Mouse (Mus musculus): Measurements from ENCODE around the gene Senp1. TPM values are rescaled to one million over a fixed set of nuclear protein-coding genes. Genes with fewer than 3 reads are reported as not detected.

The Senp1 gene
- polyA plus RNA-seq, 1 experiment = 14.7 TPM

- DNase-seq = no peak
- 31% methylated on average over 4 of the region's 4 CpGs for WGBS
- Histone ChIP-seq H3K27me3 (ENCODE audit: control insufficient read depth, insufficient read depth, low read length) (no peaks in the 10 kb centered on the region; the same call in 1 of the 2 replicates), H3K4me3 (replicated peaks; ENCODE audit: insufficient read depth, low read depth, low read length) (no peak overlapping the region), H3K4me1 (ENCODE audit: control insufficient read depth, insufficient read depth, low read length) (no peaks in the 10 kb centered on the region), H3K27ac (ENCODE audit: insufficient read depth, low read length) (no peak overlapping the region)
- TF ChIP-seq CTCF (IDR thresholded peaks at IDR 0.05; ENCODE audit: borderline replicate concordance, insufficient read depth, low read depth, low read length) = no peak
- TF ChIP-seq POLR2A (IDR thresholded peaks at IDR 0.05; ENCODE audit: borderline replicate concordance, insufficient read depth, low read length) = no peak
These were observed 67.9 kb downstream of the Senp1 start for GRCm38 (mm10) chr15:98025611-98026010.

GRCm38 (mm10) chr15:98023137-98023536 is 70.4 kb downstream of the Senp1 start:
- WGBS = 30% methylated on average over 3 of the region's 3 CpGs
- Histone ChIP-seq H3K4me3 (replicated peaks; ENCODE audit: insufficient read depth, low read depth, low read length) (no peak overlapping the region), H3K27ac (ENCODE audit: insufficient read depth, low read length) (no peak overlapping the region), H3K27me3 (ENCODE audit: control insufficient read depth, insufficient read depth, low read length) (no peaks in the 10 kb centered on the region), H3K4me1 (ENCODE audit: control insufficient read depth, insufficient read depth, low read length) (no peaks in the 10 kb centered on the region)
- DNase-seq = no peak
- TF ChIP-seq CTCF (IDR thresholded peaks at IDR 0.05; ENCODE audit: borderline replicate concordance, insufficient read depth, low read depth, low read length) (no peak), POLR2A (IDR thresholded peaks at IDR 0.05; ENCODE audit: borderline replicate concordance, insufficient read depth, low read length) (no peak)

GRCm38 (mm10) chr15:98021886-98022285 is 71.7 kb downstream of the Senp1 start:
- no peak for TF ChIP-seq POLR2A (IDR thresholded peaks at IDR 0.05; ENCODE audit: borderline replicate concordance, insufficient read depth, low read length)
- no peak for TF ChIP-seq CTCF (IDR thresholded peaks at IDR 0.05; ENCODE audit: borderline replicate concordance, insufficient read depth, low read depth, low read length)
- no peak overlapping the region for H3K27ac ChIP-seq (ENCODE audit: insufficient read depth, low read length)
- DNase-seq = no peak
- no peaks in the 10 kb centered on the region for H3K27me3 ChIP-seq (ENCODE audit: control insufficient read depth, insufficient read depth, low read length)
- no peaks in the 10 kb centered on the region for H3K4me1 ChIP-seq (ENCODE audit: control insufficient read depth, insufficient read depth, low read length)
- 42% methylated on average over 2 of the region's 2 CpGs for WGBS
- no peak overlapping the region for H3K4me3 ChIP-seq (replicated peaks; ENCODE audit: insufficient read depth, low read depth, low read length)

- 17% methylated on average over 3 of the region's 3 CpGs for WGBS
- TF ChIP-seq POLR2A (IDR thresholded peaks at IDR 0.05; ENCODE audit: borderline replicate concordance, insufficient read depth, low read length) (no peak), CTCF (IDR thresholded peaks at IDR 0.05; ENCODE audit: borderline replicate concordance, insufficient read depth, low read depth, low read length) (no peak)
- no peak overlapping the region for H3K27ac ChIP-seq (ENCODE audit: insufficient read depth, low read length)
- no peak overlapping the region for H3K4me3 ChIP-seq (replicated peaks; ENCODE audit: insufficient read depth, low read depth, low read length)
- H3K4me1 ChIP-seq (ENCODE audit: control insufficient read depth, insufficient read depth, low read length) = no peaks in the 10 kb centered on the region
- no peak for DNase-seq
- no peaks in the 10 kb centered on the region for H3K27me3 ChIP-seq (ENCODE audit: control insufficient read depth, insufficient read depth, low read length)
These were observed 74.5 kb downstream of the Senp1 start for GRCm38 (mm10) chr15:98019047-98019446.

GRCm38 (mm10) chr15:98017925-98018324 is 75.6 kb downstream of the Senp1 start:
- 89% methylated on average over 4 of the region's 4 CpGs for WGBS
- Histone ChIP-seq H3K4me1 (ENCODE audit: control insufficient read depth, insufficient read depth, low read length) (no peaks in the 10 kb centered on the region), H3K27me3 (ENCODE audit: control insufficient read depth, insufficient read depth, low read length) (no peaks in the 10 kb centered on the region), H3K4me3 (replicated peaks; ENCODE audit: insufficient read depth, low read depth, low read length) (no peak overlapping the region), H3K27ac (ENCODE audit: insufficient read depth, low read length) (no peak overlapping the region)
- DNase-seq = no peak
- no peak for TF ChIP-seq POLR2A (IDR thresholded peaks at IDR 0.05; ENCODE audit: borderline replicate concordance, insufficient read depth, low read length)
- TF ChIP-seq CTCF (IDR thresholded peaks at IDR 0.05; ENCODE audit: borderline replicate concordance, insufficient read depth, low read depth, low read length) = no peak

- TF ChIP-seq POLR2A (IDR thresholded peaks at IDR 0.05; ENCODE audit: borderline replicate concordance, insufficient read depth, low read length) = no peak
- TF ChIP-seq CTCF (IDR thresholded peaks at IDR 0.05; ENCODE audit: borderline replicate concordance, insufficient read depth, low read depth, low read length) = no peak
- Histone ChIP-seq H3K4me1 (ENCODE audit: control insufficient read depth, insufficient read depth, low read length) (no peaks in the 10 kb centered on the region), H3K27ac (ENCODE audit: insufficient read depth, low read length) (no peak overlapping the region), H3K27me3 (ENCODE audit: control insufficient read depth, insufficient read depth, low read length) (no peaks in the 10 kb centered on the region), H3K4me3 (replicated peaks; ENCODE audit: insufficient read depth, low read depth, low read length) (no peak overlapping the region)
- 57% methylated on average over 6 of the region's 6 CpGs for WGBS
- DNase-seq = no peak
These were observed 80.7 kb downstream of the Senp1 start for GRCm38 (mm10) chr15:98012810-98013209.

GRCm38 (mm10) chr15:98005181-98005580 is 88.4 kb downstream of the Senp1 start:
- peaks cover 5% of the 10 kb centered on the region; the same call in 1 of the 2 replicates for H3K27me3 ChIP-seq (ENCODE audit: control insufficient read depth, insufficient read depth, low read length)

GRCm38 (mm10) chr15:98004740-98005159 is 88.8 kb downstream of the Senp1 start:
- no peak overlapping the region for H3K4me3 ChIP-seq (replicated peaks; ENCODE audit: insufficient read depth, low read depth, low read length)
- 8% methylated on average over 19 of the region's 19 CpGs for WGBS
- H3K4me1 ChIP-seq (ENCODE audit: control insufficient read depth, insufficient read depth, low read length) = peaks cover 6% of the 10 kb centered on the region
- no peak overlapping the region for H3K27ac ChIP-seq (ENCODE audit: insufficient read depth, low read length)
- no peak for TF ChIP-seq CTCF (IDR thresholded peaks at IDR 0.05; ENCODE audit: borderline replicate concordance, insufficient read depth, low read depth, low read length)
- TF ChIP-seq POLR2A (IDR thresholded peaks at IDR 0.05; ENCODE audit: borderline replicate concordance, insufficient read depth, low read length) = no peak
- no peak for DNase-seq
- H3K27me3 ChIP-seq (ENCODE audit: control insufficient read depth, insufficient read depth, low read length) = peaks cover 5% of the 10 kb centered on the region; the same call in 1 of the 2 replicates

More at GRCm38 (mm10) chr15:98005181-98005580, 88.4 kb downstream of the Senp1 start:
- 28% methylated on average over 11 of the region's 11 CpGs for WGBS
- H3K27ac ChIP-seq (ENCODE audit: insufficient read depth, low read length) = no peak overlapping the region
- H3K4me1 ChIP-seq (ENCODE audit: control insufficient read depth, insufficient read depth, low read length) = peaks cover 6% of the 10 kb centered on the region
- TF ChIP-seq POLR2A (IDR thresholded peaks at IDR 0.05; ENCODE audit: borderline replicate concordance, insufficient read depth, low read length) (no peak), CTCF (IDR thresholded peaks at IDR 0.05; ENCODE audit: borderline replicate concordance, insufficient read depth, low read depth, low read length) (no peak)
- no peak overlapping the region for H3K4me3 ChIP-seq (replicated peaks; ENCODE audit: insufficient read depth, low read depth, low read length)
- no peak for DNase-seq
